ENCODE assay signal across 22 mouse cellular contexts in the genomic region with DNA sequence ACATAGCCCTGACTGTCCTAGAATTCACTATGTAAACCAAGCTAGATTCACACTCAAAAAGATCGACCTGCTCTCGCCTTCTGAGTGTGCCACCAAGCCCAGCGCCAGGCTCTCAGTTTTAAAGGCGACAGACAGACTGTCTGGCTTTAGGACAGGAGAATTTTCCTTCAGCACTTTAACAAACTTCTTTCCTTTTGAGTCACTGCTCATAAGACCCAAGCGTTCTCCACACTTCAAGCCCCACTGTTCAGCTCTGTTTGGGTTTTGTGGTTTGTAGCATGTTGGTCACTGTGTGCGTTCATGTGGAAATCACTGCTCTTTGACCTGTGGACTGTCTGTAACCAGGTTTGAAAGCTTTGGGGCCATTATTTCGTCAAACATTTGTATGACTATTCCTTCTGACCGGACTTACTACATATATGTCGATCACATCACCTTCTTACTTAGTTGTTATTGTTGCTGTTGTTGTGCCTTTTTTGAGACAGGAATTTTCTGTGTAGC. TPM values are rescaled to one million over a fixed set of nuclear protein-coding genes. Genes with fewer than 3 reads are reported as not detected.
DNase-seq lines count a peak whose midpoint lies in the region; ATAC-seq lines count a peak whose summit lies in the region.
"Had no signal": no experiment of that assay in that cellular context is flagged by ENCODE, and none has a peak within 500 bp of the region (broad histone marks: within the 10 kb centered on the region; RNA-seq: fewer than 3 reads in every experiment).

No protein-coding gene starts in this region.

- H3K9me3 ChIP-seq in kidney, embryonic 16.5 days (ENCODE audit: low read length), result no peaks in the 10 kb centered on the region
- H3K9me3 ChIP-seq: embryonic facial prominence, embryonic 12.5 days; heart, embryonic 15.5 days; hindbrain, embryonic 10.5 days had no signal

- no peak overlapping the region for H3K9ac ChIP-seq in kidney, embryonic 16.5 days (replicated peaks; ENCODE audit: low read length)
- H3K9ac ChIP-seq: embryonic facial prominence, embryonic 12.5 days; heart, embryonic 15.5 days; hindbrain, embryonic 14.5 days had no signal

- no peak overlapping the region for H3K4me3 ChIP-seq in kidney, embryonic 16.5 days (ENCODE audit: low read length)
- H3K4me3 ChIP-seq: embryonic facial prominence, embryonic 12.5 days; heart, adult 2 months; heart, embryonic 15.5 days; hindbrain, embryonic 10.5 days had no signal

- peak; percentile 37 for DNase-seq in kidney, adult 18-20 months
- DNase-seq in 3134 (ENCODE audit: extremely low read depth, insufficient read length, low spot score), result peak; percentile 58
- DNase-seq in Muller cell, postnatal 12 days (ENCODE audit: inconsistent ontology term), result peak; percentile 38
- DNase-seq in kidney, postnatal 36 days, result peak; percentile 57 to 66
- no peak for DNase-seq in layer of hippocampus, adult 18-20 months (ENCODE audit: low spot score in 2 of 2)
- DNase-seq: adrenal gland, postnatal 14 days; cerebellum, adult 11-12 months; cerebellum, adult 9-10 months; cerebellum, postnatal 25 days; gastrocnemius, postnatal 14 days; heart, adult 2 months had no signal

- 87% methylated on average over 9 of the region's 9 CpGs for WGBS in kidney, embryonic 16.5 days

- H3K27ac ChIP-seq in kidney, embryonic 16.5 days (ENCODE audit: low read length), result no peak overlapping the region
- H3K27ac ChIP-seq: embryonic facial prominence, embryonic 12.5 days; heart, adult 2 months; heart, embryonic 15.5 days; hindbrain, embryonic 10.5 days; hindbrain, embryonic 14.5 days had no signal

- no peaks in the 10 kb centered on the region for H3K4me1 ChIP-seq in kidney, embryonic 16.5 days (ENCODE audit: insufficient read depth, low read length)
- H3K4me1 ChIP-seq: embryonic facial prominence, embryonic 12.5 days; heart, embryonic 15.5 days had no signal

- H3K4me2 ChIP-seq in kidney, embryonic 16.5 days (replicated peaks; ENCODE audit: low read depth, low read length), result no peak overlapping the region
- H3K4me2 ChIP-seq: embryonic facial prominence, embryonic 12.5 days; heart, embryonic 11.5 days; heart, embryonic 15.5 days; hindbrain, embryonic 14.5 days had no signal

- H3K36me3 ChIP-seq in kidney, embryonic 16.5 days (ENCODE audit: insufficient read depth, low read length), result no peaks in the 10 kb centered on the region
- H3K36me3 ChIP-seq: embryonic facial prominence, embryonic 12.5 days; G1E; heart, embryonic 15.5 days had no signal

- no peaks in the 10 kb centered on the region for H3K27me3 ChIP-seq in kidney, embryonic 16.5 days (ENCODE audit: insufficient read depth, low read length)
- H3K27me3 ChIP-seq: embryonic facial prominence, embryonic 12.5 days; heart, embryonic 15.5 days had no signal

- ATAC-seq in kidney, embryonic 16.5 days (ENCODE audit: low FRiP score, low TSS enrichment), result no peak
- no peak for ATAC-seq in megakaryocyte-erythroid progenitor cell, adult 5-6 weeks (replicated peaks; ENCODE audit: low FRiP score, low TSS enrichment, poor library complexity, severe bottlenecking)
- ATAC-seq: activated CD4-positive, CD25-positive, alpha-beta regulatory T cell, adult 4 months; forebrain, embryonic 16.5 days had no signal

RNA-seq across cellular contexts. Expression of a gene that starts 38.1 kb away (rescaled TPM):
- 4.1 and 4.2 TPM in 2 replicates for polyA plus RNA-seq in kidney, embryonic 16.5 days (2015; fragmentation: Nextera tagmentation; extraction: Ambion mirVana)
- 2.6 and 4.0 TPM in 2 replicates for total RNA-seq in megakaryocyte-erythroid progenitor cell, adult 5-6 weeks (2014; fragmentation: Nextera tagmentation)
- 1.3 and 1.8 TPM in 2 replicates for total RNA-seq in megakaryocyte-erythroid progenitor cell, adult 5-6 weeks (2017)
- 10 to 100 TPM; 32.5 to 33.1 TPM for total RNA-seq in layer of hippocampus, adult 18-20 months (2021)

RNA-seq across cellular contexts. Expression of a gene that starts 49.0 kb away (rescaled TPM):
- polyA plus RNA-seq in kidney, embryonic 16.5 days (2015; fragmentation: Nextera tagmentation; extraction: Ambion mirVana), result 1.1 TPM in 2 replicates
- total RNA-seq in megakaryocyte-erythroid progenitor cell, adult 5-6 weeks (2014; fragmentation: Nextera tagmentation), result not detected in 2 replicates
- not detected in 2 replicates for total RNA-seq in megakaryocyte-erythroid progenitor cell, adult 5-6 weeks (2017)
- 1 to 10 TPM; 3.0 to 3.7 TPM for total RNA-seq in layer of hippocampus, adult 18-20 months (2021)
- polyA plus RNA-seq: activated CD4-positive, CD25-positive, alpha-beta regulatory T cell, adult 4 months; forebrain, embryonic 11.5 days; forebrain, embryonic 16.5 days; G1E had no signal

Comparison
In these comparisons a context has a peak if more than half of its experiments do, and no peak if none do; other contexts are left out.
1. DNase-seq: peak in kidney, adult 18-20 months (single experiment), 3134 (single experiment), Muller cell, postnatal 12 days (single experiment) and kidney, postnatal 36 days (2 of 2); none in layer of hippocampus, adult 18-20 months (0 of 2).
2. RNA of a gene that starts 38.1 kb away (total RNA-seq): 32.5 to 33.1 TPM in layer of hippocampus, adult 18-20 months; 1.3 to 4.0 TPM in megakaryocyte-erythroid progenitor cell, adult 5-6 weeks; every median in the first group is over 4 times any median in the second.
3. RNA of a gene that starts 49.0 kb away (total RNA-seq): 3.0 to 3.7 TPM in layer of hippocampus, adult 18-20 months; not detected in megakaryocyte-erythroid progenitor cell, adult 5-6 weeks; every median in the first group is over 4 times any median in the second.